Mouse (Mus musculus): ENCODE data around the gene Nr2e3. TPM values are rescaled to one million over a fixed set of nuclear protein-coding genes. Genes with fewer than 3 reads are reported as not detected.

Nr2e3 gene
- polyA plus RNA-seq, 1 experiment from 2014 or later: 0.42 TPM

DNA sequence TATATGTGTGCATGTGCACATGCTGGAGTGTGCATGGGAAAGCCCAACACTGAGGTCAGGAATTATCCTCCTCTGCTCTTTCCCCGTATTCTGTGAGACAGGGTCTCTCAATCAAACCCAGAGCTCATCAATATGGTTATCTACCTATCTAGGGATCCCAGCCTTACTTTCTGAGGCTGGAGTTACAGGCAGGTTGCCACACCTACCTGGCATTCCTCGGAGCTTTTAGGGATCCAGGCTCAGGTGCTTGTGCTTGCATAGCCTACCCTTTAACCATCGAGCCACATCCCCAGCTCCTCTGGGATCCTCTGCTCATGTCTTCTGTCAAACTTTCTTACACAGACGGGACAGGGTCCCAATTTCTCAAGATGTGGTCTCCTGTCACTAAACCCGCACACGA is 4.0 kb downstream of the Nr2e3 start:
- DNase-seq (ENCODE audit: low spot score) (peak; percentile 48), ATAC-seq (replicated peaks; ENCODE audit: insufficient number of reproducible peaks, low FRiP score, low TSS enrichment, low read depth) (no peak)
- H3K27me3 ChIP-seq (ENCODE audit: control insufficient read depth, insufficient read depth, low read length): no peaks in the 10 kb centered on the region
- peak overlapping the region; percentile 25 for H3K4me2 ChIP-seq (ENCODE audit: low read depth, low read length)
- 32% methylated on average over 6 of the region's 6 CpGs for WGBS
- no peak overlapping the region for H3K9ac ChIP-seq (replicated peaks; ENCODE audit: low read length)
- H3K9me3 ChIP-seq (replicated peaks; ENCODE audit: control insufficient read depth, low read length): no peaks in the 10 kb centered on the region
- H3K4me3 ChIP-seq (ENCODE audit: low read depth, low read length): no peak overlapping the region
- H3K36me3 ChIP-seq (replicated peaks; ENCODE audit: control insufficient read depth, insufficient read depth, low read depth, low read length): no peaks in the 10 kb centered on the region
- H3K4me1 ChIP-seq (ENCODE audit: control insufficient read depth, insufficient read depth, low read length): no peaks in the 10 kb centered on the region
- no peak overlapping the region for H3K27ac ChIP-seq (replicated peaks; ENCODE audit: low read depth, low read length)

DNA sequence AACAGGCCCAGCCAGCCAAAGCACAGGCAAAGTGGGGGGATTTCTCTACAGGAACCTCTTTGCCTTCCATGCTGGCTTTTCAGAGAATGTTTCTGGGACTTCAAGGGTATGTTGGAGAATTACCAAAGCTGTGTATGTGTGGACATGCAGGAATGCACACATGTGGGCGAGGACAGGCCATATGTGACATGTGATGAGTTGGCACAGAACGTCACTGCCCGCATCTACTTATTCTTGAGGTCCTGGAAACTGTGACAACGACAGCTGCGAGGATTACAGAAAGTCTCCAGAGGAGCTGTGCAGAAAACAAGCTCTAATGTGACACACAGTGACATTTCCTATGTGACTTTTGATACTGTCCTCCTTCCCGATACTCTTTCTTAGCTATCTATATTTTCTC is 4.8 kb downstream of the Nr2e3 start:
- 78% methylated on average over 6 of the region's 6 CpGs for WGBS
- no peak overlapping the region for H3K4me2 ChIP-seq (ENCODE audit: low read depth, low read length)

DNA sequence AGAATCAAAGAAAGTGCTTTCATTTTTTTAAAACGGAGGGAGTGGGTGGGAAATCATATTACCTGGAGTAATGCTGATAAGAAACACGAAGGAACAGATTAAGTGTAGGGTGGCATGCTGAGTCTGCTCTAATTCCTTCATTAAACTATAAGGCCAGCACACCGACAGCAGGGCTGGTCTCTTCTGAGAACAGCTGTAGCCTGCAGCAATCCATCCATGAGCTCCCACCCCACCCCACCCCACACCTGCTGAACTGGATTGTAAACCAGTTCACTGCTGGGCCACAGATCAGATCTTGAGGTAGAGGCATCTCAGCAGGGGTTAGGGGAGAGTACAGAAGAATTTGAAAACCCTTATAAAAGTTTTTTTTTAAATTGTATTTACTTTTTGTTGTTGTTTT is 5.3 kb downstream of the Nr2e3 start:
- Histone ChIP-seq H3K27ac (replicated peaks; ENCODE audit: low read depth, low read length) (no peak overlapping the region), H3K4me2 (ENCODE audit: low read depth, low read length) (no peak overlapping the region), H3K36me3 (replicated peaks; ENCODE audit: control insufficient read depth, insufficient read depth, low read depth, low read length) (no peaks in the 10 kb centered on the region), H3K4me1 (ENCODE audit: control insufficient read depth, insufficient read depth, low read length) (no peaks in the 10 kb centered on the region), H3K4me3 (ENCODE audit: low read depth, low read length) (no peak overlapping the region), H3K9me3 (replicated peaks; ENCODE audit: control insufficient read depth, low read length) (no peaks in the 10 kb centered on the region), H3K27me3 (ENCODE audit: control insufficient read depth, insufficient read depth, low read length) (no peaks in the 10 kb centered on the region), H3K9ac (replicated peaks; ENCODE audit: low read length) (no peak overlapping the region)
- no peak for DNase-seq (ENCODE audit: low spot score)
- 52% methylated on average over 3 of the region's 3 CpGs for WGBS
- no peak for ATAC-seq (replicated peaks; ENCODE audit: insufficient number of reproducible peaks, low FRiP score, low TSS enrichment, low read depth)

More for the DNA sequence above, 4.8 kb downstream of the Nr2e3 start:
- Histone ChIP-seq H3K27me3 (ENCODE audit: control insufficient read depth, insufficient read depth, low read length) (no peaks in the 10 kb centered on the region), H3K4me3 (ENCODE audit: low read depth, low read length) (no peak overlapping the region), H3K9ac (replicated peaks; ENCODE audit: low read length) (no peak overlapping the region), H3K4me1 (ENCODE audit: control insufficient read depth, insufficient read depth, low read length) (no peaks in the 10 kb centered on the region), H3K9me3 (replicated peaks; ENCODE audit: control insufficient read depth, low read length) (no peaks in the 10 kb centered on the region), H3K27ac (replicated peaks; ENCODE audit: low read depth, low read length) (no peak overlapping the region), H3K36me3 (replicated peaks; ENCODE audit: control insufficient read depth, insufficient read depth, low read depth, low read length) (no peaks in the 10 kb centered on the region)
- DNase-seq (ENCODE audit: low spot score) (no peak), ATAC-seq (replicated peaks; ENCODE audit: insufficient number of reproducible peaks, low FRiP score, low TSS enrichment, low read depth) (no peak)

DNA sequence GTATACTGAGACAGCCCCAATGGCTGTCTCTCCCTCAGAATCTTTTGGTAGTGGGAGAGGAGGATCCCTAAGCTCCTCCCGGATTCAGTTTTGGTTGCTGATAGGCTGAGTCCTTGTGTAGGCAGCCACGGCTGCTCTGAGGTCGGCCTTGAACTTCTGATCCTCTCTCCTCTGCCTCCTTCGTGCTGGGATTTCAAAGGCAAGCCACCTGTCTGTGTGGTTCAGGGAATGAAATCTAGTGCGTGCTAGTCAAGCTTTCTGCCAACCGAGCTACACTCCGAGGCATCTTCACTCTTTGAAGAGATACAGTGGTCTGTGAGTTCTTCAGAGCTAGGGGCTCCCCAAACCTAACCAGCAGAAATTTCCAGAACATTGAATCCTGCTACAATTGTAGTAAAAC is 6.9 kb downstream of the Nr2e3 start:
- no peak for ATAC-seq (replicated peaks; ENCODE audit: insufficient number of reproducible peaks, low FRiP score, low TSS enrichment, low read depth)
- no peak overlapping the region for H3K4me2 ChIP-seq (ENCODE audit: low read depth, low read length)
- WGBS: 73% methylated on average over 7 of the region's 7 CpGs

DNA sequence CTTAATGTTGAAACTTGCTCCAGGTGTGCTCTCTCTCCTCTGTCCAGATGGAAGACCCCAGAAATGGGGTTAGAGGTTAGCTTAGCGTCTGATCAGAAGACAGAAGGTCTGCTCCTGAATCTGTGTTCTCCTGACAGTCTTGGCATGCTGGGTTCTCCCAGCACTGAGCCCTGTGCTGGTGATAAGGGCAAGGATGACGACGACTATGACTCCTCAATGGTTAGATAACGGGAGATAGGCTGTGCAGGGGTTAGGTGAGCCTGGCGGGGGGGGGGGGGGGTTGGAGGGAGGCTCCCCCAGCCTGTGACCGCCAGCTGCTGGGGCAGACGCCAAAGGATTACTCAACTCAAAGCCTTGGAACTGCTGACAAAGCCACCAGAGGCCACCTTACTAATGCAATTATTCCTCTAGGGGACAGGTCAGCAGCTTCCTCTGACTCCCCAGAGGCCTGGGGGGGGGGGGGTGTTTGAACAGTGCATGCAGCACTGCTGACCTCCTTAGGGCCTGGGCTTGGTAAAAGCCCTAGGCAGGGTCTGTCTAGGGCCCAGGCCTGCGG is 7.9 kb downstream of the Nr2e3 start:
- 54% methylated on average over 7 of the region's 8 CpGs for WGBS
- no peak overlapping the region for H3K4me3 ChIP-seq (ENCODE audit: low read depth, low read length)
- no peak overlapping the region for H3K27ac ChIP-seq (replicated peaks; ENCODE audit: low read depth, low read length)
- no peaks in the 10 kb centered on the region for H3K9me3 ChIP-seq (replicated peaks; ENCODE audit: control insufficient read depth, low read length)
- no peak for DNase-seq (ENCODE audit: low spot score)
- no peak for ATAC-seq (replicated peaks; ENCODE audit: insufficient number of reproducible peaks, low FRiP score, low TSS enrichment, low read depth)
- no peaks in the 10 kb centered on the region for H3K4me1 ChIP-seq (ENCODE audit: control insufficient read depth, insufficient read depth, low read length)
- H3K4me2 ChIP-seq (ENCODE audit: low read depth, low read length): no peak overlapping the region
- H3K9ac ChIP-seq (replicated peaks; ENCODE audit: low read length): no peak overlapping the region
- no peaks in the 10 kb centered on the region for H3K36me3 ChIP-seq (replicated peaks; ENCODE audit: control insufficient read depth, insufficient read depth, low read depth, low read length)
- H3K27me3 ChIP-seq (ENCODE audit: control insufficient read depth, insufficient read depth, low read length): no peaks in the 10 kb centered on the region

More for the DNA sequence above, 6.9 kb downstream of the Nr2e3 start:
- H3K27me3 ChIP-seq (ENCODE audit: control insufficient read depth, insufficient read depth, low read length): no peaks in the 10 kb centered on the region
- H3K27ac ChIP-seq (replicated peaks; ENCODE audit: low read depth, low read length): no peak overlapping the region
- H3K9me3 ChIP-seq (replicated peaks; ENCODE audit: control insufficient read depth, low read length): no peaks in the 10 kb centered on the region
- no peak overlapping the region for H3K4me3 ChIP-seq (ENCODE audit: low read depth, low read length)
- DNase-seq (ENCODE audit: low spot score): no peak
- H3K9ac ChIP-seq (replicated peaks; ENCODE audit: low read length): no peak overlapping the region
- no peaks in the 10 kb centered on the region for H3K36me3 ChIP-seq (replicated peaks; ENCODE audit: control insufficient read depth, insufficient read depth, low read depth, low read length)
- H3K4me1 ChIP-seq (ENCODE audit: control insufficient read depth, insufficient read depth, low read length): no peaks in the 10 kb centered on the region

DNA sequence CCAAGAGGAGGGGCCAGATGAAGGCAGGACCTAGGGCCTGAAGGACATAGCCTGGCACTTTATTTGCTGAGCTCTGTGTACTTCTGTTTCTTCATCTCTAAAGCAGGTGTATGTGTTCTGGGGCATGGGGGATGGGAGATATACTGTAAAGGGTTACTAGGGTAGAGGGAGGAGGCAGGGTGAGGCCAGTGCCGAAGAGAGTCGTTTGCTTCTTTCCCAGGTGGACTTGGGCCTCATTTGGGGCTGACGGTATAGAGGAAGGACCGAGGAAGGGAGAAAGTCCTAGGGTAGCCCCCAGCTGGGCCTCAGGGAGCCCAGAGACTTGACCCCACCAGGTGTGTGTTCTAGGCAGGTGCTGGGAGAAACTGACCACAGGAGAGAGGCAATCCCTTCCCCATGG is 8.5 kb downstream of the Nr2e3 start:
- no peaks in the 10 kb centered on the region for H3K4me1 ChIP-seq (ENCODE audit: control insufficient read depth, insufficient read depth, low read length)
- ATAC-seq (replicated peaks; ENCODE audit: insufficient number of reproducible peaks, low FRiP score, low TSS enrichment, low read depth) (no peak), DNase-seq (ENCODE audit: low spot score) (no peak)
- H3K27ac ChIP-seq (replicated peaks; ENCODE audit: low read depth, low read length): no peak overlapping the region
- no peaks in the 10 kb centered on the region for H3K36me3 ChIP-seq (replicated peaks; ENCODE audit: control insufficient read depth, insufficient read depth, low read depth, low read length)
- no peaks in the 10 kb centered on the region for H3K9me3 ChIP-seq (replicated peaks; ENCODE audit: control insufficient read depth, low read length)
- no peak overlapping the region for H3K4me2 ChIP-seq (ENCODE audit: low read depth, low read length)
- no peak overlapping the region for H3K9ac ChIP-seq (replicated peaks; ENCODE audit: low read length)
- H3K4me3 ChIP-seq (ENCODE audit: low read depth, low read length): no peak overlapping the region
- H3K27me3 ChIP-seq (ENCODE audit: control insufficient read depth, insufficient read depth, low read length): no peaks in the 10 kb centered on the region
- 73% methylated on average over 4 of the region's 4 CpGs for WGBS

DNA sequence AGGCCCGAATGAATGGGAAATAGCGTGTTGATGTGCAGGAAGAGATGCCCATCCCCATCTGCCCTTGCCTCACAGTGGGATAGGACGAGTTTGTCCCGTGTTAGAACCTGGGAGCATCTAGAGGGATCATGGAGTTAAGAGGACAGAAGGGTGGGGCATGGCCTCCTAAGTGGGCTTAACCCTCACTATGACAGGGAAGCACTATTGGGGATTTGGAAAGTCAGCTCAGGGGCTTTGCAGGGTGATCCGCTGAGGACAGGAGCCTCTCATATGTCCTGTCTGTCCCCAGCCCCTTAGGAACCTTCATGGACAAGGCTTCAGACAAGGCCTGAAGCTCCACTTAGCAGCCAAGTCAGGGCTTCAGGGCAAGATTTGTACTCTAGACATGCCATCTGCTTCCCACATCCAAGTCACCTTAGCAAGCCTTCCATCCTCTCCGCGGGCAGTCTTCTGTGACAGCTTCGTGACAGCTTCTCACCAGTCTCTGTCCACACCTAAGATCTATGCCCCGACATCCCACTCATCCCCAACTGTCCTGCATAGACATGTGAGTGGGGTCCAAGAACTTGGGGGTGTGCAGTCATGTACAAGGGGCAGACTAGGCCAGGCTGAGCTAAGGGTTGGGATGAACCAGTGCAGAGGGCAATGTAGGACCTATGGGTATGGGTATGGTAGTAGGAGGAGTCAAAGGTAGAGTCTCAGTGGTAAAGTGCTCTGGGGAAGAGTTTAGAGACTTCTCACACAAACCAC is 9.3 kb downstream of the Nr2e3 start:
- no peak for ATAC-seq (replicated peaks; ENCODE audit: insufficient number of reproducible peaks, low FRiP score, low TSS enrichment, low read depth)
- Histone ChIP-seq H3K27me3 (ENCODE audit: control insufficient read depth, insufficient read depth, low read length) (no peaks in the 10 kb centered on the region), H3K4me1 (ENCODE audit: control insufficient read depth, insufficient read depth, low read length) (no peaks in the 10 kb centered on the region), H3K9me3 (replicated peaks; ENCODE audit: control insufficient read depth, low read length) (no peaks in the 10 kb centered on the region), H3K4me2 (ENCODE audit: low read depth, low read length) (no peak overlapping the region), H3K4me3 (ENCODE audit: low read depth, low read length) (no peak overlapping the region), H3K27ac (replicated peaks; ENCODE audit: low read depth, low read length) (no peak overlapping the region), H3K36me3 (replicated peaks; ENCODE audit: control insufficient read depth, insufficient read depth, low read depth, low read length) (no peaks in the 10 kb centered on the region), H3K9ac (replicated peaks; ENCODE audit: low read length) (no peak overlapping the region)
- no peak for DNase-seq (ENCODE audit: low spot score)
- WGBS: 91% methylated on average over 9 of the region's 9 CpGs

DNA sequence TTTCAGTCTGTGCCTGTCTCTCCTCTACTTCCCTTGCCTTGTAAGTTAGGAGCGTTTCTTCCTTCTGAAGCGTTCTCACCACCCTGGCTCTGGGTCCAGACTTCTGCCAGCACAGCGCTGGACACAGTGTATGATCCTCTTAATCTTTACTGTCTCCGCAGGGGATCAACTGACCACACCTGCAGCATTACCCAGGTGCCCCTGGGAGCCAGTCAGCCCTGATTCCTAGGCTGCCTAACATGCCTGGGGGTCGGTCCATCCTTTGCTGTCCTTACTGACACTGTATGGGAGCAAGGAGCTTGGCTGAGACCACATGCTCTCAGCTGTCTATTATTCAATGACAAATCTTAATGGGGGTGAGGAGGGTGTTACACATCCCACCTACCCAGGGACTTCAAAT is 10.5 kb downstream of the Nr2e3 start:
- H3K9me3 ChIP-seq (replicated peaks; ENCODE audit: control insufficient read depth, low read length): no peaks in the 10 kb centered on the region
- no peak for DNase-seq (ENCODE audit: low spot score)
- no peaks in the 10 kb centered on the region for H3K36me3 ChIP-seq (replicated peaks; ENCODE audit: control insufficient read depth, insufficient read depth, low read depth, low read length)
- no peaks in the 10 kb centered on the region for H3K4me1 ChIP-seq (ENCODE audit: control insufficient read depth, insufficient read depth, low read length)
- H3K27me3 ChIP-seq (ENCODE audit: control insufficient read depth, insufficient read depth, low read length): no peaks in the 10 kb centered on the region
- WGBS: 89% methylated on average over 5 of the region's 5 CpGs
- no peak overlapping the region for H3K4me3 ChIP-seq (ENCODE audit: low read depth, low read length)
- no peak overlapping the region for H3K4me2 ChIP-seq (ENCODE audit: low read depth, low read length)
- ATAC-seq (replicated peaks; ENCODE audit: insufficient number of reproducible peaks, low FRiP score, low TSS enrichment, low read depth): no peak
- no peak overlapping the region for H3K9ac ChIP-seq (replicated peaks; ENCODE audit: low read length)
- no peak overlapping the region for H3K27ac ChIP-seq (replicated peaks; ENCODE audit: low read depth, low read length)

All from embryonic facial prominence, embryonic 11.5 days (tissue).